Mouse (Mus musculus): ENCODE data around the gene Slc29a3. TPM values are rescaled to one million over a fixed set of nuclear protein-coding genes. Genes with fewer than 3 reads are reported as not detected.

Gene Slc29a3
- polyA plus RNA-seq, 2 experiments = 10.0 to 10.4 TPM

DNA sequence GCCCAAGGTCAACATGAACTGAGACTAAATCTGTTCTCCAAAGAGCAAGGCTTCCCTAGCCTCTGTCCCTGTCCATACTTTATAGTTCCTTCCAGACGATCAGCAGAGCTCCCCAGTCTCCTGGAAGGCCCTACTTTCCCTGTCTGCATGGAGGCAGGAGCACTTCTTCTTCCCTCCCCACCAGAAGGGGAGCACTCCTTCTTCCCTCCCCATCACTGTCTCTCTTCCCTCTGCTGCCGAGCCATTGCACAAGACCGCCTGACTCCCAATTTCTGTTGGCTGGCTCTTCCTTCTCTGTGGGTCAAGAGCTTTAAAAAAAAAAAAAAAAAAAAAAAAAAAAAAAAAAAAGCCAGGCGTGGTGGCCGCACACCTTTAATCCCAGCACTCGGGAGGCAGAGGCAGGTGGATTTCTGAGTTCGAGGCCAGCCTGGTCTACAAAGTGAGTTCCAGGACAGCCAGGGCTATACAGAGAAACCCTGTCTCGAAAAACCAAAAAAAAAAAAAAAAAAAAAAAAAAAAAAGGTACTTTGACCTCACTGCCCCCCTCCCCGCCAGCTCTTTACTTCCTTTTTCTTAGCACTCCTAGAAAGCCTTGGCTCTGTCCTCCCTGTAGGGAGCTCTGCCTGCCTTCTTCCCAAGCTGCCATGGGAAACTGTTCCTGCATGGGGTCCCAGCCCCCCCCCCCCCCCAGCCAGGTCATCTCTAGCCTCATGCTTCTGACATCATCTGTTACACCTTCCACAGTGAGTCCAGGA, 14.5 kb downstream of the Slc29a3 start:
- Histone ChIP-seq H3K4me3 (replicated peaks; ENCODE audit: low read length) (no peak overlapping the region), H3K4me2 (replicated peaks; ENCODE audit: low read depth, low read length, severe bottlenecking) (no peak overlapping the region), H3K9ac (ENCODE audit: low read depth, low read length, severe bottlenecking) (no peak overlapping the region), H3K4me1 (ENCODE audit: control insufficient read depth, insufficient read depth, low read length) (no peaks in the 10 kb centered on the region), H3K9me3 (ENCODE audit: control insufficient read depth, low read length) (no peaks in the 10 kb centered on the region), H3K27me3 (ENCODE audit: control insufficient read depth, insufficient read depth, low read length) (no peaks in the 10 kb centered on the region), H3K27ac (replicated peaks; ENCODE audit: low read depth, low read length) (no peak overlapping the region), H3K36me3 (ENCODE audit: control insufficient read depth, insufficient read depth, low read length) (peaks cover 6% of the 10 kb centered on the region; the same call in 1 of the 2 replicates)
- ATAC-seq (ENCODE audit: low FRiP score, low read depth) (no peak), DNase-seq (ENCODE audit: low spot score) (no peak)
- WGBS = 79% methylated on average over 8 of the region's 9 CpGs
- TF ChIP-seq POLR2A (IDR thresholded peaks at IDR 0.05; ENCODE audit: borderline replicate concordance, extremely low read depth, insufficient read depth, insufficient read length) = no peak

GRCm38 (mm10) chr10:60737169-60737728, 15.3 kb downstream of the Slc29a3 start:
- Histone ChIP-seq H3K4me3 (replicated peaks; ENCODE audit: low read length) (no peak overlapping the region), H3K36me3 (ENCODE audit: control insufficient read depth, insufficient read depth, low read length) (peaks cover 6% of the 10 kb centered on the region; the same call in 1 of the 2 replicates), H3K27ac (replicated peaks; ENCODE audit: low read depth, low read length) (no peak overlapping the region), H3K9ac (ENCODE audit: low read depth, low read length, severe bottlenecking) (no peak overlapping the region), H3K4me1 (ENCODE audit: control insufficient read depth, insufficient read depth, low read length) (no peaks in the 10 kb centered on the region), H3K9me3 (ENCODE audit: control insufficient read depth, low read length) (no peaks in the 10 kb centered on the region), H3K4me2 (replicated peaks; ENCODE audit: low read depth, low read length, severe bottlenecking) (no peak overlapping the region), H3K27me3 (ENCODE audit: control insufficient read depth, insufficient read depth, low read length) (no peaks in the 10 kb centered on the region)
- DNase-seq (ENCODE audit: low spot score) (no peak), ATAC-seq (ENCODE audit: low FRiP score, low read depth) (no peak)
- WGBS = 58% methylated on average over 11 of the region's 11 CpGs
- TF ChIP-seq POLR2A (IDR thresholded peaks at IDR 0.05; ENCODE audit: borderline replicate concordance, extremely low read depth, insufficient read depth, insufficient read length) = no peak

DNA sequence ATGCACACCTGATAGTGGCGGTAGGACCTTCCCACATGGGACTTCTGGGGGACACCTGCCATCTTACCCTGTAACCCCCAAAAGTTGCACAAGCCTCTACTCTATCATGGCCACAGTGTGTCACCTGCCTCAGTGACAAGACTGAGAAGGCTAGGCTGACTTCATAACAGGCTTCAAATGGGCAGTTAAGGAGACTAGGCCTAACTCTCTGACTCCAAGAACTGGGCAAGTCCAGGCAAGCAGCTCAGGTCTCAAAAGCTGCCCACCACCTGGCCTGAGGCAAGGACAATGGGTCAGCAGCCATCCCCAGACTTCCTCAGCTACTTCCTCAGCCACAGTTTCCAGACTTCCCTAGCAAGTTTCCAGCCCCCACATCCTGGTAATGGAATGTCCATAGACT, 16.9 kb downstream of the Slc29a3 start:
- no peaks in the 10 kb centered on the region for H3K27me3 ChIP-seq (ENCODE audit: control insufficient read depth, insufficient read depth, low read length)
- H3K4me2 ChIP-seq (replicated peaks; ENCODE audit: low read depth, low read length, severe bottlenecking) = no peak overlapping the region
- no peak overlapping the region for H3K27ac ChIP-seq (replicated peaks; ENCODE audit: low read depth, low read length)
- H3K4me3 ChIP-seq (replicated peaks; ENCODE audit: low read length) = no peak overlapping the region
- 91% methylated on average over 1 of the region's 1 CpGs for WGBS
- H3K4me1 ChIP-seq (ENCODE audit: control insufficient read depth, insufficient read depth, low read length) = no peaks in the 10 kb centered on the region
- DNase-seq (ENCODE audit: low spot score) (no peak), ATAC-seq (ENCODE audit: low FRiP score, low read depth) (no peak)
- H3K36me3 ChIP-seq (ENCODE audit: control insufficient read depth, insufficient read depth, low read length) = peaks cover 3% of the 10 kb centered on the region; the same call in 1 of the 2 replicates
- no peaks in the 10 kb centered on the region for H3K9me3 ChIP-seq (ENCODE audit: control insufficient read depth, low read length)
- TF ChIP-seq POLR2A (IDR thresholded peaks at IDR 0.05; ENCODE audit: borderline replicate concordance, extremely low read depth, insufficient read depth, insufficient read length) = no peak
- no peak overlapping the region for H3K9ac ChIP-seq (ENCODE audit: low read depth, low read length, severe bottlenecking)

GRCm38 (mm10) chr10:60733471-60733870, 19.1 kb downstream of the Slc29a3 start:
- Histone ChIP-seq H3K36me3 (ENCODE audit: control insufficient read depth, insufficient read depth, low read length) (peaks cover 7% of the 10 kb centered on the region; the same call in 1 of the 2 replicates), H3K9ac (ENCODE audit: low read depth, low read length, severe bottlenecking) (no peak overlapping the region)
- 84% methylated on average over 8 of the region's 8 CpGs for WGBS

GRCm38 (mm10) chr10:60732397-60732861, 20.2 kb downstream of the Slc29a3 start:
- Histone ChIP-seq H3K27ac (replicated peaks; ENCODE audit: low read depth, low read length) (no peak overlapping the region), H3K4me1 (ENCODE audit: control insufficient read depth, insufficient read depth, low read length) (no peaks in the 10 kb centered on the region), H3K9ac (ENCODE audit: low read depth, low read length, severe bottlenecking) (0 out of 2 replicates have a peak overlapping the region, but pooled peaks have one; percentile 7), H3K4me2 (replicated peaks; ENCODE audit: low read depth, low read length, severe bottlenecking) (no peak overlapping the region), H3K9me3 (ENCODE audit: control insufficient read depth, low read length) (no peaks in the 10 kb centered on the region), H3K36me3 (ENCODE audit: control insufficient read depth, insufficient read depth, low read length) (peaks cover 7% of the 10 kb centered on the region; the same call in 1 of the 2 replicates), H3K27me3 (ENCODE audit: control insufficient read depth, insufficient read depth, low read length) (no peaks in the 10 kb centered on the region), H3K4me3 (replicated peaks; ENCODE audit: low read length) (no peak overlapping the region)
- ATAC-seq (ENCODE audit: low FRiP score, low read depth) (no peak), DNase-seq (ENCODE audit: low spot score) (no peak)
- WGBS = 44% methylated on average over 2 of the region's 2 CpGs
- TF ChIP-seq POLR2A (IDR thresholded peaks at IDR 0.05; ENCODE audit: borderline replicate concordance, extremely low read depth, insufficient read depth, insufficient read length) = no peak

More at GRCm38 (mm10) chr10:60733471-60733870, 19.1 kb downstream of the Slc29a3 start:
- H3K27ac ChIP-seq (replicated peaks; ENCODE audit: low read depth, low read length) = no peak overlapping the region
- H3K9me3 ChIP-seq (ENCODE audit: control insufficient read depth, low read length) = no peaks in the 10 kb centered on the region
- H3K4me3 ChIP-seq (replicated peaks; ENCODE audit: low read length) = no peak overlapping the region
- no peak overlapping the region for H3K4me2 ChIP-seq (replicated peaks; ENCODE audit: low read depth, low read length, severe bottlenecking)
- H3K4me1 ChIP-seq (ENCODE audit: control insufficient read depth, insufficient read depth, low read length) = no peaks in the 10 kb centered on the region
- no peak for ATAC-seq (ENCODE audit: low FRiP score, low read depth)
- H3K27me3 ChIP-seq (ENCODE audit: control insufficient read depth, insufficient read depth, low read length) = no peaks in the 10 kb centered on the region
- no peak for TF ChIP-seq POLR2A (IDR thresholded peaks at IDR 0.05; ENCODE audit: borderline replicate concordance, extremely low read depth, insufficient read depth, insufficient read length)
- DNase-seq (ENCODE audit: low spot score) = no peak
